Mouse (Mus musculus) CD4-positive naive resting alpha-beta T cell, adult 76 days (primary cell): Measurements from ENCODE around the gene Zfp113. TPM values are rescaled to one million over a fixed set of nuclear protein-coding genes. Genes with fewer than 3 reads are reported as not detected.

Experiments used
- total RNA-seq: library from RNA; stranded (reverse); gene quantifications from one replicate; pipeline ENCODE4 v1.2.4, GENCODE M21; 2023

Gene Zfp113
- total RNA-seq = 8.2 TPM

DNA sequence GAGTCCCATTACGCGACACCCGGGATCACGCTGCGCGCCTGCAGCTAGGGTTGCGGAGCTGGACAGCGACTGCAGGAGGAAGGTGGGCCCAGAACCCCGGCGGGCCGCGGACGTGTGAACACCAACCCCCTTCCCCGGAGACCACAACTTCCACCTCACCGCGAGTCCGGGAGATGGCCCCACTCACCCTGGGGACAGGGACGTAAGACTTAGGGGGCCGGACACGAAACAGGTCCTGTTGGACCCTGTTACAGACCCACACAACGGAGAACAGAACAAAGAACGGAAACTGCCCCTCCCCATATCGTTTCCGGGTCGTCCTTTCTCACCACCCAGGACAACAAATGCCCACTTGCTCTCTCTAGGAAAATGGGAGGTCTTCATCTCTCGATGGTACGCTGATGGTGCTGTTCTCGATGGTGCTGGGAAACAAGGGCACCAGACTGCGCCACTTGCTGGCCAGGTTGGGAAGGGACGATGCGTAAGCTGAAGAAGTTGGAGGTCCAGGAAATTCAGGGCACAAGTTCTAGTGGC is at the start of gene Zfp113:
Gene Zfp113, minus strand, starts transcription at position 302 of the 534 bp plus-strand sequence.

GRCm38 (mm10) chr5:138193771-138194727 is 38.5 kb upstream of the Zfp113 start, which contains the start of gene Mblac1:
Gene Mblac1 (plus strand): TSS chr5:138194314.

GRCm38 (mm10) chr5:138186950-138187638 is 31.6 kb upstream of the Zfp113 start, which contains the start of the genes Taf6 and Cnpy4:
Gene Taf6 (minus strand): TSS chr5:138187451.
Gene Cnpy4 (plus strand): TSS chr5:138187485.

GRCm38 (mm10) chr5:138171695-138172491 is 16.3 kb upstream of the Zfp113 start, which contains the start of the genes Ap4m1 and Mcm7:
Gene Ap4m1 (plus strand): TSS chr5:138172002.
Gene Mcm7 (minus strand): TSS chr5:138172422.

DNA sequence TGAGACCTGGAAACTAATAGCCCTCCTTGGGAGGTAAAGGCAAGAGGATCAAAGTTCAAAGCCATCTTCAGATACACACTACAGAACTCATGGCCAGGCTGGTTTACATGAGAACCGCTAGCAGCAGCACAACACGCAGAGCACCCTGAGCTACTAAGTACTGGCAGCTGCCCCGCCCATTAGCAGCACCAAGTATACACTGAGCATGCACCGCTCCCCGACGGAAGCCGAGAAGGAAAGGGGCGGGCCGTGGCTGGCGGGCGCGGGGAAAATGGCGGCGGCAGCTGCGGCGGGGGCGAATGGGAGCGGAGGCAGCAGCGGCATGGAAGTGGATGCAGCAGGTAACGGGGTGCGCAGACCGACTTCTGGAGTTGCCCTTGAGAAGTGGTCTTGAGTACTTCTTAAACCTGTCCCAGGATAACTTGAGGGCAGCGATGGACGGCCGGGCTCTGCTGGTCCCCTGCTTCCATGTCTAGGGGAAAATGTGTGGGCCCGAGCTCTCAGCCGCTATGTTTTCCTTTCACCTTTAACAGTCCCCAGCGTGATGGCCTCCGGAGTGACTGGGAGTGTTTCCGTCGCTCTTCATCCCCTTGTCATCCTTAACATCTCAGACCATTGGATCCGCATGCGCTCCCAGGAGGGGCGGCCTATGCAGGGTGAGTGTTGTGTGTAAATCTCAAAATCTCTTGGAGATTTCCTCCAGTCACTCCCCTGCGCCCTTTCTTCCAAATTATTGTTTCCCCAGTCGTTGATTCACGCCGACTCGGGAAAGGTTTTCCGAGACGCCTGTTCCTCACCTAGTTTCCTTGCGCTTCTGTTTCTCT is 5.5 kb upstream of the Zfp113 start, which contains the start of gene Cops6:
Gene Cops6, plus strand, starts transcription at position 230 of the 824 bp plus-strand sequence.

GRCm38 (mm10) chr5:138116255-138117198 is 39.0 kb downstream of the Zfp113 start, which contains the start of gene Zscan21:
Gene Zscan21 (plus strand): TSS chr5:138116903.

Other genes starting within 250 kb of the Zfp113 start
- not detected for gene Cyp3a13, start 234.1 kb downstream of the Zfp113 start, total RNA-seq
- not detected for gene Gjc3, start 192.6 kb downstream of the Zfp113 start, total RNA-seq
- not detected for gene Azgp1, start 174.2 kb downstream of the Zfp113 start, total RNA-seq
- gene Smok3a, start 134.5 kb downstream of the Zfp113 start, total RNA-seq = not detected
- gene Smok3b, start 134.3 kb downstream of the Zfp113 start, total RNA-seq = not detected
- not detected for gene Smok3c, start 102.5 kb downstream of the Zfp113 start, total RNA-seq
- gene Zkscan1, start 70.7 kb downstream of the Zfp113 start, total RNA-seq = 29.9 TPM
- 14.7 TPM for gene Zscan21, start 38.8 kb downstream of the Zfp113 start, total RNA-seq
- gene Cops6, start 5.3 kb upstream of the Zfp113 start, total RNA-seq = 54.9 TPM
- 23.3 TPM for gene Ap4m1, start 16.3 kb upstream of the Zfp113 start, total RNA-seq
- gene Mcm7, start 16.7 kb upstream of the Zfp113 start, total RNA-seq = 83.6 TPM
- gene Taf6, start 31.7 kb upstream of the Zfp113 start, total RNA-seq = 21.1 TPM
- gene Cnpy4, start 31.7 kb upstream of the Zfp113 start, total RNA-seq = 17.2 TPM
- 1.0 TPM for gene Mblac1, start 38.6 kb upstream of the Zfp113 start, total RNA-seq
- gene Nxpe5, start 70.2 kb upstream of the Zfp113 start, total RNA-seq = 0.38 TPM
- 20.9 TPM for gene Lamtor4, start 99.7 kb upstream of the Zfp113 start, total RNA-seq
- 38.4 TPM for gene BC037034, start 108.3 kb upstream of the Zfp113 start, total RNA-seq
- gene Gal3st4, start 117.1 kb upstream of the Zfp113 start, total RNA-seq = not detected
- gene Gm43720, start 124.2 kb upstream of the Zfp113 start, total RNA-seq = not detected
- gene Gpc2, start 124.3 kb upstream of the Zfp113 start, total RNA-seq = 1.8 TPM
- gene Stag3, start 124.5 kb upstream of the Zfp113 start, total RNA-seq = not detected
- not detected for gene Pvrig, start 186.2 kb upstream of the Zfp113 start, total RNA-seq